Mouse (Mus musculus): ENCODE data around the gene Fbxo31. TPM values are rescaled to one million over a fixed set of nuclear protein-coding genes. Genes with fewer than 3 reads are reported as not detected.

Fbxo31 gene
- polyA plus RNA-seq, 1 experiment from 2014 or later, result 39.6 TPM

DNA sequence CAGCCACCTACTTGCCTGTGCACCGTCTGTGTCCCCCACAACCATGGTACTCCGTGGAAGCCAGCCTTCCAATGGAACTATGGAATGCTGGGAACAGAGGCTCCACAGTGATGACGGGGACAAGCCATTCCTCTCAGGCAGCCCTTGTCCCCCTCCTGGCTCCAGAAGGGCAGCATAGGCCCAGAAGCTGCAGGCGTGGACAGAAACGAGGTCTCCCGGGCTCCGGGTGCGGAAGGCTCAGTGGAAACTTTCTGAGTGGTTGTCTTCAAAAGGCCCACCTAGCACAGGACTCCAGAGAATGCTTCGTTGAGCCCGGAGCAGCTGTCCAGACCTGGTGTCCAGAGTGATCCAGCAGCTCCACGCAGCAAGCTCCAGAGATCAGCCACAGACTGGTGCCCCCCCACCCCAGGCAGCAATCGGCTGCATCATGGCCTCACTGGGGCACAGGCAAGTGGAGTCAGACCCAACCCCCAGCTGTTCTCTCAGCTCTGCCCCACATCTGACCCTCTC lies 34.3 kb downstream of the Fbxo31 start, which contains the start of gene 1700018B08Rik:
Gene 1700018B08Rik, minus strand, starts transcription at position 45 of the 510 bp plus-strand sequence.
- Histone ChIP-seq H3K36me3 (no peaks in the 10 kb centered on the region), H3K9me3 (no peaks in the 10 kb centered on the region), H3K27ac (replicated peaks) (no peak within 1 kb of the TSS), H3K4me2 (no peak within 1 kb of the TSS), H3K4me1 (replicated peaks) (0 out of 2 replicates have a peak, but pooled peaks cover 3% of the 10 kb centered on the region), H3K27me3 (no peaks in the 10 kb centered on the region), H3K9ac (no peak within 1 kb of the TSS), H3K4me3 (no peak within 1 kb of the TSS)
- WGBS, result 89% methylated on average over 12 of the region's 12 CpGs
- no peak for ATAC-seq (ENCODE audit: low FRiP score, low read depth)

DNA sequence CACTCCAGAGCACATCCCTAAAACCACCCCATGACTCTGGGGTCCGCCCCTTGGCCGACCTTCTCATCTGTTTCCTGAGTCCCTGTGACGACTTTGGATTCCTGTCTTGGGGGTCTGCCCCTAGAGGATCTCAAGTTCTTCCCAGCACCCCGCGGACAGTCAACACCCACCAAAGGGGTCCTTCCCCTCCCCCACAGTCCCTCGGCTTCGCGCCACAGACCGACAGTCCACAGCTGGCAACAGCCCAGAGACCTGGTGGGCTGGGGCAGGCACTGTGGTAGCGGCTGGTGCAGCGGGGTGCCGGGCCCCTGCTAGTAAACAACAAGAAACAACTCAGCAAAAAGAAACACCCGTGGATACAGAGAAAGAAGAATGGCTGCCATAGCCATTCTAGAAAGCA lies 35.7 kb downstream of the Fbxo31 start:
- WGBS, result 47% methylated on average over 13 of the region's 13 CpGs
- Histone ChIP-seq H3K27ac (replicated peaks) (no peak overlapping the region), H3K4me2 (no peak overlapping the region), H3K27me3 (no peaks in the 10 kb centered on the region), H3K9me3 (no peaks in the 10 kb centered on the region), H3K4me1 (replicated peaks) (0 out of 2 replicates have a peak, but pooled peaks cover 3% of the 10 kb centered on the region), H3K36me3 (no peaks in the 10 kb centered on the region), H3K9ac (no peak overlapping the region), H3K4me3 (no peak overlapping the region)
- ATAC-seq (ENCODE audit: low FRiP score, low read depth), result no peak

- Histone ChIP-seq H3K9me3 (no peaks in the 10 kb centered on the region), H3K27me3 (no peaks in the 10 kb centered on the region), H3K27ac (replicated peaks) (no peak overlapping the region), H3K36me3 (no peaks in the 10 kb centered on the region), H3K9ac (no peak overlapping the region), H3K4me2 (no peak overlapping the region), H3K4me1 (replicated peaks) (no peaks in the 10 kb centered on the region), H3K4me3 (no peak overlapping the region)
- WGBS, result 82% methylated on average over 19 of the region's 19 CpGs
- no peak for ATAC-seq (ENCODE audit: low FRiP score, low read depth)
These were observed 36.7 kb downstream of the Fbxo31 start for GRCm38 (mm10) chr8:121541862-121542261.

DNA sequence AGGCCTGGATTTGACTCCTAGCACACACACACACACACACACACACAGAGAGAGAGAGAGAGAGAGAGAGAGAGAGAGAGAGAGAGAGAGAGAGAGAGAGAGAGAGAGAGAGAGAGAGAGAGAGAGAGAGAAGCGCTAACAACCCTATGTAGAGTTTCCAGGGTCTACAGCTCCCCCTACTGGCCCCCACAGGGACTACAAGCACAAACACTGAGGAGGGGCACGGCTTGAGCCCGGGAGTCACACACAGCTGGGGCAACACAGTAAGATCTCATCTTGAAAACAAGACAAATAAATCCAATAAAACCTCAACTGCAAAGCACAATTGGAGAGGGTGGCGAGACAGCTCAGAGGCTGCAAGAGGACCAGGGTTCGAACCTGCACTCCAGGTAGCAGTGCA lies 46.2 kb downstream of the Fbxo31 start:
- Histone ChIP-seq H3K9ac (no peak overlapping the region), H3K4me1 (replicated peaks) (no peaks in the 10 kb centered on the region), H3K4me2 (no peak overlapping the region), H3K36me3 (no peaks in the 10 kb centered on the region), H3K9me3 (no peaks in the 10 kb centered on the region), H3K4me3 (no peak overlapping the region), H3K27me3 (no peaks in the 10 kb centered on the region), H3K27ac (replicated peaks) (no peak overlapping the region)
- no peak for ATAC-seq (ENCODE audit: low FRiP score, low read depth)
- WGBS, result 49% methylated on average over 5 of the region's 5 CpGs

GRCm38 (mm10) chr8:121530639-121531038 lies 48.0 kb downstream of the Fbxo31 start:
- Histone ChIP-seq H3K36me3 (no peaks in the 10 kb centered on the region), H3K9ac (no peak overlapping the region), H3K27me3 (no peaks in the 10 kb centered on the region), H3K27ac (replicated peaks) (no peak overlapping the region), H3K4me3 (no peak overlapping the region), H3K9me3 (no peaks in the 10 kb centered on the region), H3K4me1 (replicated peaks) (no peaks in the 10 kb centered on the region), H3K4me2 (no peak overlapping the region)
- ATAC-seq (ENCODE audit: low FRiP score, low read depth), result no peak
- 86% methylated on average over 10 of the region's 10 CpGs for WGBS

GRCm38 (mm10) chr8:121528790-121529189 lies 49.8 kb downstream of the Fbxo31 start:
- Histone ChIP-seq H3K9ac (no peak overlapping the region), H3K27ac (replicated peaks) (no peak overlapping the region), H3K9me3 (no peaks in the 10 kb centered on the region), H3K4me1 (replicated peaks) (no peaks in the 10 kb centered on the region), H3K4me3 (no peak overlapping the region), H3K4me2 (no peak overlapping the region), H3K27me3 (no peaks in the 10 kb centered on the region), H3K36me3 (no peaks in the 10 kb centered on the region)
- ATAC-seq (ENCODE audit: low FRiP score, low read depth), result no peak
- WGBS, result 86% methylated on average over 15 of the region's 15 CpGs

DNA sequence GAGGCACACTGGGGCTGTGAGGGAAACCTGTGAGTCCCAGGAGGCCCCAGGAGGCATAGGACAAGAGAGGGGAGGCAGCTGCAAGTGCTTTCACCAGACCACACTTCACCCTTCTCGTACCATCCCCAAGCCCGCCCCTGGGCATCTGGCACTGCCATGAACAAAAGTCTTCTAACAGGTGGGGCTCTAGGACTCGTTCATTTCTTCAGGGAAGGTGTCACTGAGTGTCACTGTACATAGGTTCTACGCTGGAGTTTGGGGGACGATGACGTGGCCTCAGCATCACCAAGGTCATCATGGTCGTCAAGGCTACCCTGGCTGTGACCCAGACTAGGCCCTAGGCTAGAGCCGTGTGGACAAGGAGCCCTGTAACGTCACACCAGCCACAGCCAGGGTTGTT lies 50.9 kb downstream of the Fbxo31 start:
- Histone ChIP-seq H3K9ac (no peak overlapping the region), H3K4me2 (no peak overlapping the region), H3K36me3 (no peaks in the 10 kb centered on the region), H3K27me3 (no peaks in the 10 kb centered on the region), H3K4me3 (no peak overlapping the region), H3K4me1 (replicated peaks) (no peaks in the 10 kb centered on the region), H3K9me3 (no peaks in the 10 kb centered on the region), H3K27ac (replicated peaks) (no peak overlapping the region)
- 87% methylated on average over 9 of the region's 9 CpGs for WGBS
- no peak for ATAC-seq (ENCODE audit: low FRiP score, low read depth)

GRCm38 (mm10) chr8:121526811-121527550 lies 51.6 kb downstream of the Fbxo31 start:
- Histone ChIP-seq H3K4me3 (no peak overlapping the region), H3K9me3 (no peaks in the 10 kb centered on the region), H3K36me3 (no peaks in the 10 kb centered on the region), H3K9ac (no peak overlapping the region), H3K4me2 (no peak overlapping the region), H3K27ac (replicated peaks) (no peak overlapping the region), H3K4me1 (replicated peaks) (no peaks in the 10 kb centered on the region), H3K27me3 (no peaks in the 10 kb centered on the region)
- no peak for ATAC-seq (ENCODE audit: low FRiP score, low read depth)
- WGBS, result 65% methylated on average over 6 of the region's 6 CpGs

GRCm38 (mm10) chr8:121525111-121525818 lies 53.3 kb downstream of the Fbxo31 start:
- no peak overlapping the region for H3K4me3 ChIP-seq
- no peaks in the 10 kb centered on the region for H3K36me3 ChIP-seq
- no peak for ATAC-seq (ENCODE audit: low FRiP score, low read depth)
- WGBS, result 84% methylated on average over 18 of the region's 18 CpGs
- H3K4me1 ChIP-seq (replicated peaks), result no peaks in the 10 kb centered on the region
- no peaks in the 10 kb centered on the region for H3K27me3 ChIP-seq
- H3K4me2 ChIP-seq, result no peak overlapping the region
- no peak overlapping the region for H3K9ac ChIP-seq
- no peaks in the 10 kb centered on the region for H3K9me3 ChIP-seq
- H3K27ac ChIP-seq (replicated peaks), result no peak overlapping the region

DNA sequence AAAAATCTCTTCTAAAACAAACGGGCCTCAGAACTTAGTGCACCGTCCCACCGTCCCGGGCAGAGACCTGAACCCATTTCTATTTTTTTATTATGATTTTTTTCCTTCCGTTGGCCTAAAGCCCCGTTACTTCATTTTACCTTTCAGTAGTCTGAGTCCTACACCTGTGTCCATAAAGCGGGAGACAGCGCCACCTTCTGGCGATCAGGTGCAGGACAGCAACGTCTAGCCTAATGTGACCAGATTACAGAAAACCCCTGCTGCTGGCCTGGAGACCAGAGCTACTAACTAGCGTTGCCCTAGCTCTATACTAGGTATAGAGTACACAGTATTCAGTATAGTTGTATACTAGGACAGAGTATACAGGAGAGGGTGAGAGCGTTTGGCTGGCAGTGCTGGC lies 65.2 kb downstream of the Fbxo31 start:
- Histone ChIP-seq H3K4me1 (replicated peaks) (no peaks in the 10 kb centered on the region), H3K36me3 (no peaks in the 10 kb centered on the region), H3K9me3 (no peaks in the 10 kb centered on the region), H3K27me3 (peaks cover 40% of the 10 kb centered on the region), H3K9ac (no peak overlapping the region), H3K4me3 (no peak overlapping the region), H3K4me2 (no peak overlapping the region), H3K27ac (replicated peaks) (no peak overlapping the region)
- WGBS, result 8% methylated on average over 12 of the region's 12 CpGs
- ATAC-seq (ENCODE audit: low FRiP score, low read depth), result peak; percentile 75

DNA sequence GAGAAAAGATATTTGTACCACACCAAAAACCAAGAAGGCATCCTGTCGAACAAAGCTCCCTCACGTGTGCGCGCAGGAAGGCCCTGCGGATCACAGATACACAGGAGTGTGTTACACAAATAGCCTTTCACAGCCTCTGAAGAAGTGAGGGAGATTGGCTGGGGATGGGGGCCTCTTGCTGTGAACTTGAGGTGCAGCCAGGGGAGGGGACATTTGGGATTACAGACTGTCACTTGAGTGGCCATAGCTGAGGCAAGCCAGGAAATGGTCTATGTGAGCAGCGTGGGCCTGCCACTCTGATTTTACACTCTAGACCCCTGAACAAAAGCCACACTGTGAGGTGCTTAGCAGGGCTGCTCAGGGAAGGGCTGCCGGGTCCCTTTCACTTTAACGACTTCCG lies 66.9 kb downstream of the Fbxo31 start:
- Histone ChIP-seq H3K9me3 (no peaks in the 10 kb centered on the region), H3K36me3 (no peaks in the 10 kb centered on the region), H3K4me2 (no peak overlapping the region), H3K9ac (no peak overlapping the region), H3K4me3 (no peak overlapping the region), H3K27me3 (peaks cover 40% of the 10 kb centered on the region), H3K4me1 (replicated peaks) (no peaks in the 10 kb centered on the region), H3K27ac (replicated peaks) (no peak overlapping the region)
- no peak for ATAC-seq (ENCODE audit: low FRiP score, low read depth)
- 63% methylated on average over 9 of the region's 9 CpGs for WGBS

Measured in hindbrain, embryonic 15.5 days (tissue).